Mouse (Mus musculus): ENCODE results near the gene Gnai2. TPM values are rescaled to one million over a fixed set of nuclear protein-coding genes. Genes with fewer than 3 reads are reported as not detected.

The Gnai2 gene
- polyA plus RNA-seq, 3 experiments from 2014 or later = 136 to 264 (median 154) TPM

DNA sequence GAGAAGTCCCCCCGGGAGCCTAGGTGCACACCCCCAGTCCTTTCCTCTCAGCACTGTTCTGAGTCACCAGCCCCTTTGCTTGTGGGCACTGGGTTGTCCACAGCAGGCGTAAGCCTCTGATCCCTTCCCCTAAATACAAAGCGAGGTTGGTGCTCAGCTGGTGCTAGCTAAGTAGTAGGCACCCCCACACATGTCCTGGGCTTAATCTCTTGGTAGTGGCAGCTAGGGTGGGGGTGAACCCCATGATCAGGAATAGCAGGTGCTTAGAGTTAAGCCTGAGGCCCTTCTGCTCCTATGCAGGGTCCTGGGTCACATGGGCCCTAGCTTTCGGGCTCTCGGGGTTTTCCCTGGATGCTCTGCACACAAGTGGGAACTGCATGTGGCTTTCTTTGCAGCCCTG, 22.0 kb upstream of the Gnai2 start:
- no peak for ATAC-seq

GRCm38 (mm10) chr9:107654585-107654984, 19.4 kb upstream of the Gnai2 start:
- ATAC-seq = no peak

GRCm38 (mm10) chr9:107653474-107653873, 18.3 kb upstream of the Gnai2 start:
- ATAC-seq = no peak

- ATAC-seq = no peak
Measured at GRCm38 (mm10) chr9:107650708-107651481, 15.7 kb upstream of the Gnai2 start.

DNA sequence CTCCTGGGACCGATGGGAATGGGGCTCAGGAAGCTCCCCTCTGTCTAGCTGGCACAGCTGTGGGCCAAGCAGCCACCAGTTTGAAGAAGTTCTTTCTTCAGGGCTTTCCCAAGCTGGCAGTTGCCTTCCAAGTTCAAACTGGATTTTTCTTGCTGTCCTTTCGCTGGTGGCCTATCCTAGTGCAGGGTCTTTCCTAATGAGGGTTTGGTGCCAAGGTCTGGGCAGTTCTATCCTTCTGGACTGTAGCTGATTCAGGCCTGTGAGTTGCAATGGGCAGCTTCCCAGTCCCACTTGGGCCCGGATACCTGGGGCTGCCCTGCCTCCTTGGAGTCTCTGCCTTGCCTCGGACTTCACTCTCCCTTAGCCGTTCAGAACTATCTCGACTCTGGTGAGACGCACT, 15.1 kb upstream of the Gnai2 start:
- no peak for ATAC-seq

GRCm38 (mm10) chr9:107648767-107649166, 13.6 kb upstream of the Gnai2 start:
- no peak for ATAC-seq

- ATAC-seq = no peak
Measured at GRCm38 (mm10) chr9:107646975-107647374, 11.8 kb upstream of the Gnai2 start.

GRCm38 (mm10) chr9:107645577-107645976, 10.4 kb upstream of the Gnai2 start:
- ATAC-seq = peak; percentile 27

- ATAC-seq = no peak
Measured at GRCm38 (mm10) chr9:107645153-107645510, 10.0 kb upstream of the Gnai2 start.

DNA sequence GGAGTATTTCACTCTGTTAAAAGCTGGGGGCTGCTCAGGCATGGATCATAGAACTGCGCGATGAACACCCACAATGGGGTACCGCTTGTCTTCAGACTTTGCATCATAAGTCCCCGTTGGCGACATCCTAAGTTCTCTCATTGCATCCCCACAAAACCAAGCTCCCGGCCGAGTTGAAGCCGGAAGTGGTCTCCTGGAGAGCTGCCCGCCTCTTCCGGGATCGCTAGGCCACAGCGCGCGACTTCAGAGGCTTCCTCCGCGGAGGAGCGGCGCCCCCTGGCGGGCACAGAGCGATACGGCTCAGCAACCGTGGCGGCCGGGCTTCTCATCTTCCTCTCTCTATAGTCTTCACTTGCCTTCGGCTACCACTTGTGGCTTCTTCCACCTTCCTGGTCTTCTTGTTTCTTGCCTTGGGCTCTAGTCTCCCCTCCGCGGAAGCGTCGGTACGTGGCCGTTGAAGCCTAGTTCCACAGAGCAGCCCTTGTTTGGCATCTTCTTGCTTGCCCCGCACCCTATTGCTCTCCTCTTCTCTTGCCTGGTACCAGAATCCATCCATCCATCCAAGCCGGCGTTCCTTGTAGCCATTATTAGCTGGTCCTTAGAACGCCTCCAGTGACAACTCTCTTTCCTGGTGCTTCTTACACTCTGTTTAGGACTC, 9.5 kb upstream of the Gnai2 start:
- ATAC-seq = peak; percentile 95

- ATAC-seq = no peak
Measured at GRCm38 (mm10) chr9:107643544-107644214, 8.5 kb upstream of the Gnai2 start.

DNA sequence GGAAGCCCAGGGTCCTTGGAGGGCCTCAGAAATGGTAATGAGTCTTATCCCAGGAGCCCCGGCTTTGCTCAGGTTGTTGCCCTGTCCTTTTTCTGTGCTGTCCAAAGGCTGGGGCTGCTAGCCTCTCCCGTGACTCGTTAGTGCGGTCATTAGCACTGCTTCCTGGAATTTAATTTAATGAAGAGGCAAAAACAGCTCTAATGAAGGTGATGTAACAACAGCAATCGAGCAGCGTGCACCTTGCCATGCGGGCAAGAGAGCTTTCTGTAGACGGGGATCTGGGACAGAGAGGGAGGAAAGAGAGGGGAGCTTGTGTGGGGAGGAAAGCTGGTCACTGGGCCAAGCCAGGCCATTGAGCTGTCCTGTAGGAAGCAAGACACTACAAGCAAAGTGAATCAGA, 6.5 kb upstream of the Gnai2 start:
- ATAC-seq = no peak

DNA sequence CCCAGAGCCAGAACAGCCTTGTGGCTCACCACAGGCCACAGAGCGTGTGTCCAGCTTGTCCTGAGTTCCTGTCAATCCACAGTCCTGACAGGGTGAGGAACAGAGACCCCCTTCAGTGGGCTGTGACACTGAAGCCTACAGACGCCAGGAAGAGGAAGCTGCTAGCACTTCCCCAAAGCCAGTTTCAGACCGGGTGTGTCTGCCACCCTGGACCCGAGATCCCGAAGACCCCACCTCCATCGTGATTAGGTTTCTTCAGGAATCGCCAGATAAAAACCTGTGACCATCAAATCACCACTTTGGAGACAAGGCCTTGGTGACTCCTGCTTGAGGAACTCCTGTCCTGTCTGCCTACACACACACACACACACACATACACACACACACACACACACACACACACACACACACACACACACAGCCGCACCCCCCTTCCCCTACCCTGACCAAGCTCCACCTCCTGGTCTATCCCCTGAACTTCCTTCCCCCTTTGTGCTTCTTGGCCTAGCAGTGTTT, 5.1 kb upstream of the Gnai2 start:
- no peak for ATAC-seq

GRCm38 (mm10) chr9:107637070-107637469, 1.9 kb upstream of the Gnai2 start:
- ATAC-seq = no peak

GRCm38 (mm10) chr9:107634406-107635278, 525 bp downstream of the Gnai2 start:
- no peak for ATAC-seq

DNA sequence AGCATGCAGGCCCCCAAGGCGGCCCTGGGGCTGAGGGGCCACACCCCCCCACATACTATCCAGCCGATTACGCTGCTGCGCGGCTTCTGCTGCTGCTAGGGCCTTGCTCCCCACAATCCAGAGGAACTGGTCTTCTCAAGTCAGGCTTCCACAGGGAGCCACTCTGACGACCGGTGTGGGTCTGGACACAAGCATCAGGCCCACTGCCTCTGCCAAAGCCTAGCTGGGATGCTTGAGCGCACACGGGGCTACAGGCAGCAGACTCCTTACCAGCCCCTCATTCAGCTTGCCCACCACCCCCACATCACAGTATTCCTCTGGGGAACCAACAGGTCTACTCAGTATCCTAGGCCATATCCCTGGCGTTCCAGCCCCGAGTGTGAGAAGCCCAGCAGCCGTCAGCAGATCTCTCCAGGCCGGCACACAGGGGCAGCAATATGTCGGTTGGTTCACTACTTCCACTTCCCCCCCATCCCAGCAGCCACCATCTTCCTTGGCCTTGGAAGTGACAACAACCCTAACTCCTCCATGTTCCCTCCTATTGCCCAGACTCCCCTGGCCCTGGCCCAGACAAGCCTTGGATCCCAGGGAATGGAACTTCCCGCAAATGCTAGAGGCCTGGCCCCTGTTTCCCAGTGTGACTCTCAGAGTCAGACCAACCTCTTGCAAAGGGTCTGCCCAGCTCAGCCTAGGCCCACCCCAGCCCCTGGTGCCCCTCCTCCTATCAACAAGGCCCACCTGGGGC, 1.3 kb downstream of the Gnai2 start:
- ATAC-seq = peak; percentile 13

DNA sequence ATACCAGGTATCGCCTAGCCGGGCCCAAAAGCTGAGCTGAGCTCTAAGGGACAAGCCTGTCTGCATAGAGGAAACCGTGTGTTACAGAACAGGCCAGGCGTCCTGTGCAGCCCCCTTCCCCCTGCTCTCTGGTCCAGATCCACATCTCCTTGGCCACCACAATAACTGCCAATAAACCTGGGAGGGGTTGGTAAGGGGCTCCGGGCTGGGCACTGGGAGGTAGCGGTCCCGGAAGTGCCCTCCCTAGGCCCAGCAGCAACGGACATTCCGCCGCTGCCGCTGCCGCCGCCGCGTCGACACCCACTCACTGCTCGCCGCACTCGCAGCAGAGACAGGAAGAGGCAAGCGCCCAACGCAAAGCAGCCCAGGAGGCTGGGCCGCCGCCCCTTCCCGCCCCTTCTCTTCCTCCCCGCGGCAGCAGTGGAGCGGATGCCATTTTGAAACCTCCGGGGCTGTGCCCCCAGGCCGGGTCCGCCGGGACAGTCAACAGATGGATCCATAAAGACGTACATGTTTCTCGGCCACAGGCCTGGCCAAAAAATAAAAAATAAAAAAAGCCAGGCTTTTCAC, 2.0 kb downstream of the Gnai2 start:
- ATAC-seq = peak; percentile 75

DNA sequence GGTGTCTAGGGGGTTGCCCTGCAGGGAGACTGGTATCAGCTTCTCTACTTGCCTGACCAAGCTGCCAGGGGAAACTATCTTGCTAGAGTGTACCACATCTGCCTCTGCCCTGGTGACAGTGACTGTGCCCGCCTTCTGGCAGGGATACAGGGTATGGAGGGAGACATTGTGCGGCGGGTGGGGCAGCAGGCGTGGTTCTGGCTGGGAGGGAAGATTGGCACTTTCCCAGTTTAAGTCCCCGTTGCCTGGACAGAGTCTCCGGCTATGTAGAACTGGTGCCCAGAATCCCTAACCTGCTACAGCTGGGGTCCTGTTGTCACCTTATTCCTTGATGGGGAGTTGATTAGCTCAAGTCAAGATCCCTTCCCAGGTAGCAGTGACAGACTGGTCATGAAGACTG, 2.7 kb downstream of the Gnai2 start:
- ATAC-seq = no peak

- no peak for ATAC-seq
Measured at GRCm38 (mm10) chr9:107631861-107632260, 3.3 kb downstream of the Gnai2 start.

- no peak for ATAC-seq
Measured at GRCm38 (mm10) chr9:107631311-107631826, 3.8 kb downstream of the Gnai2 start.

GRCm38 (mm10) chr9:107630576-107630975, 4.6 kb downstream of the Gnai2 start:
- ATAC-seq = no peak
